Mouse (Mus musculus) limb, embryonic 12.5 days (tissue): ENCODE measurements at regions not wholly inside any gene's neighbourhood (a gene's known extent, or its start where the extent isn't known, plus 50 kb on each side); places are given as distances from the start of the nearest gene placed in this dataset.
A peak's percentile ranks its signal among the peaks of the same experiment; 100 is the strongest.
"Not testable (repeated sequence)": the region's sequence is repeated elsewhere in the genome, so short reads cannot be mapped to it uniquely, and the experiment has no call there.

Experiments used
- ATAC-seq: fragments of 200-750 bp; cut with Nextera tagmentation; 2 replicates; pipeline ENCODE4 v1.8.0; 2017; ENCODE audit warnings: low read depth, moderate TSS enrichment; ENCODE audit not compliant: insufficient number of reproducible peaks, insufficient read depth, low FRiP score, low TSS enrichment
- H3K27ac ChIP-seq: fragments of 300-500 bp; sonication (generic); 2 replicates; pipeline ENCODE4 v1.5.1; 2016; ENCODE audit warnings: mild to moderate bottlenecking, moderate library complexity
- H3K27me3 ChIP-seq: fragments of 300-500 bp; sonication (generic); 2 replicates; pipeline ENCODE4 v1.6.1; 2016; ENCODE audit warnings: mild to moderate bottlenecking, moderate library complexity
- H3K36me3 ChIP-seq: fragments of 300-500 bp; sonication (generic); 2 replicates; pipeline ENCODE4 v1.6.1; 2016; ENCODE audit warnings: mild to moderate bottlenecking, moderate library complexity
- H3K4me1 ChIP-seq: fragments of 300-500 bp; sonication (generic); replicated peaks from 2 replicates; pipeline ENCODE4 v1.6.1; 2016
- H3K4me2 ChIP-seq: fragments of 300-500 bp; sonication (generic); 2 replicates; pipeline ENCODE4 v1.6.1; 2016; ENCODE audit warnings: mild to moderate bottlenecking, moderate library complexity
- H3K4me3 ChIP-seq: fragments of 300-500 bp; sonication (generic); replicated peaks from 2 replicates; pipeline ENCODE4 v1.5.1; 2016; ENCODE audit warnings: mild to moderate bottlenecking
- H3K9ac ChIP-seq: fragments of 300-500 bp; sonication (generic); replicated peaks from 2 replicates; pipeline ENCODE4 v1.6.1; 2016; ENCODE audit warnings: mild to moderate bottlenecking, moderate library complexity
- H3K9me3 ChIP-seq: fragments of 300-500 bp; sonication (generic); 2 replicates; pipeline ENCODE4 v1.6.1; 2016; ENCODE audit warnings: mild to moderate bottlenecking, moderate library complexity
- WGBS: fragments of 180-500 bp; shearing (Covaris S2); methylation state at CpG from one replicate; pipeline ENCODE4 v1.1.7; 2016; 5-methylcytosine and 5-hydroxymethylcytosine counted together

DNA sequence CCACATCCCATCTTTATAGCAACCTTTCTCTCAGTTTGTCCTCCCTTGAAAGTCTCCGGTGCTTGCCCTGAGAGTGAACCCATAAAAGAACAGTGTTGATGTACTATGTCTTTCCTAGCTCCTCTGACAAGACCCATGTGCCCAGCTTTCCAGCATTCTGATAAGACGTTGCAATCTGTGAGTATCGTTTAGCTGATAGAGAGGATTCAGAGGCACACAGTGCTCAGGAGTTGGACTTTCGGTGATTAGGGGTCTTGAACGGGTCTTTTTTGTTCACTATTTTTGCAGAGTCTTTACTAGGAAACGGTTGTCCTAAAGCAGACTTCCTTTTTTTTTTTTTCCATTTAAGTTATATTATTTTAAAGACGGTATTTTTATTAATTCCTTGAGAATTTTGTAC is 122.3 kb upstream of the Cpsf6 start:
- ATAC-seq = no peak
- H3K4me2 ChIP-seq = no peak overlapping the region
- H3K4me3 ChIP-seq = no peak overlapping the region
- H3K4me1 ChIP-seq = no peaks in the 10 kb centered on the region
- H3K9ac ChIP-seq = no peak overlapping the region
- 85% methylated on average over 7 of the region's 7 CpGs for WGBS
- H3K27me3 ChIP-seq = no peaks in the 10 kb centered on the region
- no peaks in the 10 kb centered on the region for H3K9me3 ChIP-seq
- no peak overlapping the region for H3K27ac ChIP-seq
- H3K36me3 ChIP-seq = no peaks in the 10 kb centered on the region

DNA sequence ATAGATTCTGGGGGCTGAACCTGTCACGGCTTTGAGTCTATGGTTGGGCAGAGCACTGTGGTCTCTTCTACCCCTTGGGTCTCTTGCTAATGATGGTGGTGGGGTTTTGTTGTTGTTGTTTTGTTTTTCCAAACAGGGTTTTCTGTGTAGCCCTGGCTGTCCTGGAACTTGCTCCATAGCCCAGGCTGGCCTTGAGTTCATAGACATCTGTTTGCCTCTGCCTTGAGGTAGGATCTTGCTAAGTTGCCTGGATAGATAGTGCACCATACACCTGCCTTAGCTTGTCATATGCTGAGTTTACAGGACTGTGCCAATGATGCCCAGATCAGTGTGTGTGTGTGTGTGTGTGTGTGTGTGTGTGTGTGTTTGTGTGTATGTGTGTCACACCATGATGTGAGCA is 121.6 kb upstream of the Cpsf6 start:
- no peak overlapping the region for H3K4me3 ChIP-seq
- no peak overlapping the region for H3K4me2 ChIP-seq
- no peaks in the 10 kb centered on the region for H3K36me3 ChIP-seq
- 87% methylated on average over 1 of the region's 1 CpGs for WGBS
- H3K4me1 ChIP-seq = no peaks in the 10 kb centered on the region
- ATAC-seq = no peak
- no peak overlapping the region for H3K27ac ChIP-seq
- H3K9ac ChIP-seq = no peak overlapping the region
- no peaks in the 10 kb centered on the region for H3K27me3 ChIP-seq
- H3K9me3 ChIP-seq = no peaks in the 10 kb centered on the region

DNA sequence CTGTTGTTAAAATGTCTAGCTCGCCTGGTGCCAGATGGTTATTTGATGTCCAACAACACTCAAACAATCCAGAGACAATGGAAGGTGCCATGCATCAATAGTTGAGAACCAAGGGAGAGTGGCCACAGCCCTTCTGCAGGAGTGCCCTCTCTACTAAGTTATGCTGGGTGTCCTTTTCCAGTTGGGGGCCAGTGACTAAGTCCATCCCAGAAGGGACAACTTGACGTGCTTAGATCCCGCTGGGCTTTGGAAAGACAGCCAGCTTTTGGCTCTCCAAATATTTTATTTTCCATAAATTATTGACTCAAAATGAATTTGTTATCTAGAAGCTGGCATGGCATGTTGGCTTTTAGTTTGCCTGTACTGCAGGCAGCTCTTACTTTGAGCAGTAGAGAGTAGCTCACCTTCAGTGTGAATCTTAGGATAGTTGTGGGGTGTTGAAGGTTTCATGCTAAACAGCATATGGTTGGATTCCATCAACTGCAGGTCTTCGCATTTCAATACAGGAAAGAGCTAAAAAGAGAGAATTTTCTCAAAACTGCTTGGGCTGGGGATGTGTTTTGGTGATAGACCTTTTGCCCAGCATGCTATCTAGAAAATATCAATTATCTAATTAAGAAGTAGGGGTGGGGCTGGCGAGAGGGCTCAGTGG is 120.8 kb upstream of the Cpsf6 start:
- Histone ChIP-seq H3K9me3 (no peaks in the 10 kb centered on the region), H3K9ac (no peak overlapping the region), H3K4me1 (no peaks in the 10 kb centered on the region), H3K4me3 (no peak overlapping the region), H3K36me3 (no peaks in the 10 kb centered on the region), H3K27ac (no peak overlapping the region), H3K4me2 (no peak overlapping the region), H3K27me3 (no peaks in the 10 kb centered on the region)
- 92% methylated on average over 5 of the region's 5 CpGs for WGBS
- ATAC-seq = no peak

DNA sequence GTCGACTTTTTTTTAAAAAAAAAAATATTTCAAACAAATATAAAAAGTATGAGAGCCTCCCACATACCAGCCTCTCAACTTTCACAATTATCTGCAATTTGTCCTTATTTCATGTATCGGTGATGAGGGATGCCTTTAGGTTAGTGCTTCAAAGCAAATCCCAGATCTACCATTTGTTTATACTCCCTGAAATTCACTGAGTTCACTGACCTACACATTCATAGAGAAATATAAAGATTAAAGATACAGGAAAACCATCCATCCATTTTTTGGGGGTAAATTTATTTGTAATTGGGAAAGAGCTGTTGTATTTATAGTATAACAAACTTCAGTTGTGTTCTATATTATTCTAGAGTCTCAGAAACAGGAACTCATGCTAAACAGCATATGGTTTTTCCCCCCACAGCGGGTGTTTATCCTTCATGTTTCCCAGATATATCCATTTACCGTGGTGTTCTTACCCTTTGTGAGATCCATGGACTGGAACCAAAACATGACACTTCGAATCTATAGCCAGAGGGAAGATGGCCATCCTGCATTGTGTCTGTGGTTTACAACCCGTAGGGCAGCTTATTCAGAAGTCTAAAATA is 120.1 kb upstream of the Cpsf6 start:
- Histone ChIP-seq H3K4me2 (no peak overlapping the region), H3K9me3 (no peaks in the 10 kb centered on the region), H3K27ac (no peak overlapping the region), H3K9ac (no peak overlapping the region), H3K4me3 (no peak overlapping the region), H3K36me3 (no peaks in the 10 kb centered on the region), H3K4me1 (no peaks in the 10 kb centered on the region), H3K27me3 (no peaks in the 10 kb centered on the region)
- ATAC-seq = no peak
- 83% methylated on average over 6 of the region's 6 CpGs for WGBS

DNA sequence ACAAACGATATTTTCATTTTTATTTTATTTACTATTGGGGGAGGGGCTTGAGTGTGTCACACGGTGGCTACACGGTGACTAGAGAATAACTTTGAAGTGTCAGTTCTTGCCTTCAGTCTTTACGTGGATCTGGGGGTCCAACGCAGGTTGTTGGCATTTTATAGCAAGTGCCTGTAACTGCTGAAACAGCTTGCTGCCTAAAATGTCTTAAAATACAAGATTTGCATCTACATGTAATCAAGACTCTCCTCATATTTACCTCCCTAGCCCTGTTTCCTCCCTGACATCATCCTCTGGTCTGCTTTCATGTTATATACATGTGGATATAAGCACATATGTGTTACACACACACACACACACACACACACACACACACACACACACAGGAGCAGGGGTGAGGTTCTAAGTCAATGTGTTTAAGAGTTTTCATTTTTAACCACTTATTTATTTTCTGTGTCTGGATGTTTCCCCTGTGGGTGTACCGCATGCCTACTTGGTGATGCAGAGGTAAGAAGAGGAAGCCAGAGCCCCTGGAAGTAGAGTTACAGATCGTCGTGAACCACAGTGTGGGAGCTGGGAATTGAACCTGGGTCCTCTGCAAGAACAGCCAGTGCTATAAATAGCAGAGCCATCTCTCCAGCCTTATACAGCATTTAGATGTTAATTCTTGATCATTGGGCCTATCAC is 119.5 kb upstream of the Cpsf6 start:
- ATAC-seq = no peak
- Histone ChIP-seq H3K9me3 (no peaks in the 10 kb centered on the region), H3K36me3 (no peaks in the 10 kb centered on the region), H3K27me3 (no peaks in the 10 kb centered on the region), H3K27ac (no peak overlapping the region), H3K4me3 (no peak overlapping the region), H3K9ac (no peak overlapping the region), H3K4me2 (no peak overlapping the region), H3K4me1 (0 out of 2 replicates have a peak, but pooled peaks cover 3% of the 10 kb centered on the region)
- 87% methylated on average over 8 of the region's 8 CpGs for WGBS

DNA sequence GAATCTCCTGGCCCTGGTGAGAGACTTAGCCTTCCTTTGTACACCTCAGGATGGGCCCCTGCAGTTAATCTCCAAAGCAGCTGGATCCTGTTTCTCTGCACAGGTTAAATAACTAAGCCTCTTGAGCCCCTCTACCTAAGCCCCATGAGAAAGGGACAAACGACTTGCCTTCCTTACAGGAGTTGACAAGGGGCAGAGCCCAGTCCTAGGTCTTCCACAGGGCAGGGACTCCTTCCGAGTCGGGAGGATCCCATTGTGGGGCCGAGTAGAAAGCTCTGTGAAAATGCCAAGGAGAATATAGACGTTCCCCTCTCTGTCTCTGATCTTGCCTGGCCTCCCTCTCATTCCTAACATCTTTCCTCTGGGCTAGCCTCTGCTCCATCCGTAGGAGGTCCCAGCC is 118.7 kb upstream of the Cpsf6 start:
- Histone ChIP-seq H3K27me3 (no peaks in the 10 kb centered on the region), H3K36me3 (no peaks in the 10 kb centered on the region), H3K9ac (no peak overlapping the region), H3K9me3 (no peaks in the 10 kb centered on the region), H3K4me3 (no peak overlapping the region), H3K4me2 (no peak overlapping the region), H3K4me1 (0 out of 2 replicates have a peak, but pooled peaks cover 4% of the 10 kb centered on the region), H3K27ac (no peak overlapping the region)
- ATAC-seq = no peak
- WGBS = 70% methylated on average over 6 of the region's 6 CpGs

DNA sequence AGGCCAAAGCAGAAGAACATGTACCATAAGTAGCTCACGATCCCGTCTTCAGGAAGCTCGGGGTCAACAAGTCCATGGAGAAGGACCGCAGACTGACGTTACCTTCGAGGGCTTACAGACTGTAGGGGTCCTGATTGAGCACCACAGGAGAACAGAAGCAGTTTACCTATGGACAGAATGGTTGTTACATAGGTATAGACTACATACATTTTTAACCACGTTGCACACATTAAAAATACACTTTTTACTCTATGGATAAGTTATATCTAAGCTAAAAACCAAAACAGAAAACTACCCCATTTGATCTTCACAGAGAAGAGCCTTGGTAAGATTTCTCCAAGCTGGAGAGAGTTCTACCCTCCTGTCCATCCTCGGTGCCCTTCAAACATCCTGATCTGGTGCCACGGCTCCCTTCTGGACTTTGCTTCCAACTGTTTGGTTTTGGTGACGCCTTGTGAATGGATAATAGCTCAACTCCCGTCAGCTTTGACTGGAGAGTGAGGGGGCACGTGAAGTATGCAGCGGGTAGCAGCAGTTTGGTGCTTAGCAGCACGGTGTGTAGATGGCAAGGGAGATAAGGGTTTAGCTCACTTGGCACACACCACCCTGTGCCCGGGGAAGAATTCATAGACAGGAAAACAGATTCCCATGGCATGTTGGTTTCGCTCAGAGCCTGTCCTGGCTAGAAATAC is 117.9 kb upstream of the Cpsf6 start:
- Histone ChIP-seq H3K9me3 (no peaks in the 10 kb centered on the region), H3K27me3 (no peaks in the 10 kb centered on the region), H3K4me1 (0 out of 2 replicates have a peak, but pooled peaks cover 4% of the 10 kb centered on the region), H3K9ac (no peak overlapping the region), H3K27ac (no peak overlapping the region), H3K4me2 (no peak overlapping the region), H3K4me3 (no peak overlapping the region), H3K36me3 (no peaks in the 10 kb centered on the region)
- no peak for ATAC-seq
- 86% methylated on average over 16 of the region's 16 CpGs for WGBS

DNA sequence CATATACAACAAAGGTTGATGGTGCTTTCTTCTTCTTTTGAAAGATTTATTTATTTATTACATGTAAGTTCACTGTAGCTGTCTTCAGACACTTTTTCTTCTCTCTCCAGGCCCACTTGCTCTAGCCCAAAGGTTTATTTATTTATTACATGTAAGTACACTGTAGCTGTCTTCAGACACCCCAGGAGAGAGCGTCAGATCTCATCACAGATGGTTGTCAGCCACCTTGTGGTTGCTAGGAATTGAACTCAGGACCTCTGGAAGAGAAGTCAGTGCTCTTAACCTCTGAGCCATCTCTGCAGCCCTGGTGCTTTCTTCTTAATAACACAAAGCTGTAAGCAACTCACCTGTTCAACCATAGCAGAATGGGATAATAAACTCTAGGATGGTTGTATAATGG is 117.3 kb upstream of the Cpsf6 start:
- not testable (repeated sequence) for H3K9me3 ChIP-seq, H3K36me3 ChIP-seq, H3K4me3 ChIP-seq, ATAC-seq, H3K4me2 ChIP-seq, H3K4me1 ChIP-seq, H3K9ac ChIP-seq, H3K27me3 ChIP-seq, H3K27ac ChIP-seq
- WGBS = 92% methylated on average over 1 of the region's 1 CpGs

DNA sequence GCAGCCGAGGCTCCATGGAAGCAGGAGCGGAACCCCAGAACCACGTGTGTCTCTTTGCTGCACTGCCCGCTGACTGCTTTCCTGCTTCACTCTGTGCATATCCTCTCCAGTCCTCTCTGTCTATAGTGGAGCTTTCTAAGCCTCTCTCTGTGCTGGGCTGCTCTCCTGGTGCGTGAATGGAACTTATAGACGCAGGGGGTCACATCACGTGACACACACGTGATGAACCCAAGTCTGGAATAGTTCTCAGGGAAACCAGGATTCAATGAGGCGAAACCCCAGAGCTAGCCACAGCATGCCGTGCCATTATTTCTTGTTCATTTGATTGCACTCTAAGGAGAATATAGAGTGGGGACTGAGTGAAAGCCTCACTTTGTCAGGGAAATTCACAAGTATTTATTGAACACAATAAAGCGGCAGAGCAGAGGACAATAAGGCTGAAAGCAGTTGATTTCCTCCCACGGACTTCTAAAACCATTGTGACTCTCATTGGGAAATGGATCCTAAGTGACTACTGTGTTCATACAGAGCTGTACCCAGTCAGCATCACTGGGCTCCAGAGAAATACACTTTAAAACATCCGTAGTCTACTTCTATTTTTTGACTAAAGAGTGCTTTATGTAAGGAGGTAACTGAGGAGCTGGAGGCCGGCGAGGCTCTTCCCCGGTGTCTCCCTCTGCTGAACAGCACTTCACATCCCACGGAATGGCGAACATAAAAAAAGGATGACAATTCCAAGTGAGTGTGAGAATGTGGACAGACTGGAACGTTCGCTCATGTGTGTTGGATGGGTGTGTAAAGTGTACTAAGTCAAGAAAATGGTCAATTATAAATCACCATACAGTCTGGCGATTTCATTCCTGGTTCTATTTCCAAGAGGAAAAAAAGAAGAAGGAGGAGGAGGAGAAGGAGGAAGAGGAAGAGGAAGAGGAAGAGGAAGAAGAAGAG is 116.5 kb upstream of the Cpsf6 start:
- Histone ChIP-seq H3K4me3 (no peak overlapping the region), H3K9ac (no peak overlapping the region), H3K27ac (no peak overlapping the region), H3K9me3 (no peaks in the 10 kb centered on the region), H3K4me2 (no peak overlapping the region), H3K27me3 (no peaks in the 10 kb centered on the region), H3K36me3 (no peaks in the 10 kb centered on the region), H3K4me1 (0 out of 2 replicates have a peak, but pooled peaks cover 4% of the 10 kb centered on the region)
- no peak for ATAC-seq
- WGBS = 80% methylated on average over 21 of the region's 21 CpGs

DNA sequence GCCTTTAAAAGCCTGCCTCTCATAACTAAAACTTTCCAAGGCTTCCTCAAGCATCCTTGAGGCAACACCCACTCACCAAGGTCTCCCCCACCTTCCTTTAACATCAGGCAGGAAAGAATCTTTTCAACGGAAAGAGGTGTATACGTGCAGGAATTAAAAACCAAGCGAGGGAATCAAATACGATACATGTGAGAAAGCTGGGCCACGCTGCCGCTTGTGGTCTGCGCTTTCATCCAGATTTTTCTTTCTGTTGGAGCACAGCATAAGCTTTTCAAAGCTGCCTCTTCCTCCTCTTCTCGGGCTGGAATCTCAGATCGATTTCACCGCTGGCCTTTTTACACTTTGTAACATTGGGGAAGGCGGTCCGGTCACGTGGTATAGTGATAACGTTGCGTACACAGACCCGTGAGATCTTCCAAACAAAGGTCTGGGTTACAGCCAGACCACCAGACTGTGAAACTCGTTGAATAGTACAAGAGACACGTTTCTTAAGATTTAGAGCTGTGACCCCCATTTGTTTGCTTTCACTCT is 114.4 kb upstream of the Cpsf6 start:
- H3K4me3 ChIP-seq = peak overlapping the region; percentile 30
- 29% methylated on average over 18 of the region's 18 CpGs for WGBS
- H3K9ac ChIP-seq = no peak overlapping the region; the same call in 1 of the 2 replicates
- H3K4me1 ChIP-seq = 0 out of 2 replicates have a peak, but pooled peaks cover 4% of the 10 kb centered on the region
- no peaks in the 10 kb centered on the region for H3K27me3 ChIP-seq
- peak overlapping the region; percentile 48 for H3K4me2 ChIP-seq
- no peak; the same call in 1 of the 2 replicates for ATAC-seq
- no peaks in the 10 kb centered on the region for H3K9me3 ChIP-seq
- H3K36me3 ChIP-seq = no peaks in the 10 kb centered on the region
- H3K27ac ChIP-seq = peak overlapping the region; percentile 35; the same call in 1 of the 2 replicates
